Mouse (Mus musculus) CD4-positive, CD25-positive, alpha-beta regulatory T cell (primary cell): ENCODE measurements around the gene Parn. TPM values are rescaled to one million over a fixed set of nuclear protein-coding genes. Genes with fewer than 3 reads are reported as not detected.

Source experiments
- polyA plus RNA-seq: library from polyadenylated mRNA; unstranded; fragments of 100-300 nt; shearing (Covaris generic); gene quantifications from one replicate; pipeline ENCODE4 v1.2.1, GENCODE M21; 2017

Parn gene
- polyA plus RNA-seq = 57.3 TPM

DNA sequence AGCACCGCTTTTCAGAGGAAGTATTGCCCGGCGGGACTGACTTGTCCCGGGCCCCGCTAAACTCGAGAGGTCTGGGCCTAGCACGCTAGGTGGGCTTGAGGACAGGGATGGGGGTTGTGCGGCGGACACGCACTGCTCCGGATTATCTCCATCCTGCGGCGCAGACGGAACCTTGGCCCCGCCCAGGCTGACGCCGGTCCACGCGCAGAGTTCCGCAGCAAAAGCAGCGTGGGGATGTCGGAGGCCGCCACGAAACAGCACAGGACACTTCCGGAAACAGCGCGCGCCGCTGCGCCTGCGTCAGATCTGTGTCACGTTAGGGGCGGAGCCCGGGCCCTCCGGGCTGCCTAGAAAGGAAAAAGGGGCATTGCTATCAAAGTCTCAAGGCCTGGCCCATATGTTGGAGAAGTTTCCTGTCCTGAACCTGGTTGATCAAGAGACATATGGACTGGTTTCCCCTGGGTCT lies at the start of gene Parn:
TSS of gene Parn (minus strand) at position 293 of the 466 bp plus-strand sequence.

DNA sequence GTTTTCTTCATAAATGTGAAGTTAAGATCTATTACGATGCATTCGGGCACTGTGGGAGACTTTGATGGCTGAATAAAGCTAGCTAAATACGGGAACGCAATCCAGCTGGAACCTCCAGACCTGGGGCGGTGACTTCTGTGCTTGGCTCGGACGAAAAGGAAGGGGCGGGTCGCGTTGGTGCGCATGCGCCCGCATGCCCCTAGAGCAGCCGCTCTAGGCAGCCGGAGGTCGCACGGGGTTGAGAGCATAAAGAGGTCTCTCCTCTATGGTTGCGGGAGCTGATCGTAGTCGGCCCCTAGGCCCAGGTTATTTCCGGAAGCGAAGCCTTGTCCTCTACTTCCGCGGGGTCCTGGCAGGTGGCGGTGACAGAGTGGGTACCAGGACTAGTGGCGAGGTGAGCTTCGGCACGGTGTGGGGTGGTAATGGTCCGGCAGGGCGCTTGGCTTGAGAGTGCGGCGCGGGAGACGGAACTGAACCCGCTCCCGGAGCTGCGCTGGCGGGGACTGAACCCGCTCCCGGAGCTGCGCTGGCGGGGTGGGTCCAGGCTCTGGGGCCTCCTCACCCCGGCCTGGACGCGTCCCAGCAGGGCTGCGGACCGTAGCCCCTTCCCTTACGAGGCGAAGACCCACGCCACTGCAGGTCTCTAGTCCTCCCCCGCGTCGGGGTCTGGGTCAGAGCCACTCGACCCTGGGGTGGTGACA lies 3.9 kb upstream of the Parn start, which contains the start of the genes Bfar and 3110001I22Rik:
TSS of gene Bfar (plus strand) at position 174 of the 701 bp plus-strand sequence.
TSS of gene 3110001I22Rik (plus strand) at position 245 of the 701 bp plus-strand sequence.

Other genes starting within 250 kb of the Parn start
- gene Bfar, start 3.7 kb upstream of the Parn start, polyA plus RNA-seq = 56.4 TPM
- 8.3 TPM for gene 3110001I22Rik, start 3.8 kb upstream of the Parn start, polyA plus RNA-seq
- 0.56 TPM for gene Pla2g10, start 62.8 kb upstream of the Parn start, polyA plus RNA-seq
- 39.5 TPM for gene Rrn3, start 112.5 kb upstream of the Parn start, polyA plus RNA-seq
- gene Ntan1, start 150.7 kb upstream of the Parn start, polyA plus RNA-seq = 179 TPM
- 57.3 TPM for gene Pdxdc1, start 235.0 kb upstream of the Parn start, polyA plus RNA-seq
- 0.50 TPM for gene Mpv17l, start 235.0 kb upstream of the Parn start, polyA plus RNA-seq